Mouse (Mus musculus): Measurements from ENCODE around the gene Scd4.

The Scd4 gene

DNA sequence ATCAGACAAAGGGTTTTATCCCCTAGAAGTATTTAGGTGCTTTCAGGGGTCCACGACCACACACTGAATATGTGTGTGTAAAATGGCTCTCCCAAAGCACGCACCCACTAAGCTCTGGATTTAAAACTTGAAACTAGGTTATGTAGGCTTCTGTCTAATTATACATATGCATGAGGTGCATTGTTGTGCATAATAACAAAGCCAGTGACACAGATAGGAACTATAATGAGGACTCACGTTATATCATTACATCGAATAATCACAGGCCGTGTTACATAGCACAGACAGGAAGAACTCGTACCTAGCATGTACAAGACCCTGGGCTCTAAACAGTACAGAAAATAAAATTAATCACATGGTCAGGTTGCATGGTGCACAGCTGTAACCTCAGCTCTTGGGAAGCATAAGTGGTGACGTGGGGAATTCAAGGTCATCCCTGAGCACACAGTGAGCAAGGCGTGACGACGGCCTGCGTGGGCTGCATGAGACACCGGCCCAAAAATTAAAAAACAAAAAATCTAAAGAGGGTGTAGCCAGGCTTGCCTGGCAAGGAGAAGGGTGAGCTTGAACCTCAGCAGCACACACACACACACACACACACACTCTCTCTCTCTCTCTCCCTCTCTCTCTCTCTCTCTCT lies 49.9 kb downstream of the Scd4 start:
- no peak for DNase-seq

- DNase-seq = no peak
Measured at GRCm38 (mm10) chr19:44385887-44386498, 53.1 kb downstream of the Scd4 start.

GRCm38 (mm10) chr19:44387089-44387671 lies 54.3 kb downstream of the Scd4 start:
- no peak for DNase-seq

DNA sequence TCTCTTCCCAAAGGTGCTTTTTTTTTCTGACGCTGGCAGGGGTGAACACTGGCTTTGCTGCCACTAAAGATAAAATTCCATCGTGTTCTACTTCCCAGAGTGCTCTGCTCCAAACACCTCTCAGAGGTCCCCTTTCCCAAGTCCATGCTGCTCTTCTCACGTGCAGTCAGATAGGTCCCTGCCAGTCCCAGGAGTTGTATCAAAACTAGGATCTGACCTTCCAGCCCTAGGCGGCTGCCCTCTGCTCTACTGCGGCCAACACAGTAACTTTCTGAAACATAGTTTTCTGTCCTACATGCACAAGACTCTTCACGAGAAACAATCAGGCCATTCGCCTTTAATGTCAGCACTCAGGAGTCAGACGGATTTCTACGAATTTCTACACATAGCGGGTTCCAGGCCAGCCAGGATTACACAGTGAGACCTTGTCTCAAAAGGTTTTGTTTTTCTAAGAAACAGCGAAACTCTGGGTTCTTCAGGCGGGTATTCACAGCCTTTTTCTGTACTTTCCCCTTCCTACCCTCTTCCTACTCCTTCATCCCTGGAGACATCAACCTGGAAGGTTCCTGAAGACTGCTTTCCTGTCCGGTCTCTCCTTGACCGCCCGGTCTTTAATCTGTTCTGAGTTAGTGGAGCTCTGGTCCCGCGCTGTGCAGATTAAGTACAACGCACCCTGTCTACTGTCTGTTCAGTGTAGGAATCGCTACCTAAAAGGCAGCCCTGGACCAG lies 55.0 kb downstream of the Scd4 start:
- no peak for DNase-seq

GRCm38 (mm10) chr19:44388475-44389428 lies 55.9 kb downstream of the Scd4 start:
- DNase-seq = peak; percentile 93 to 94

DNA sequence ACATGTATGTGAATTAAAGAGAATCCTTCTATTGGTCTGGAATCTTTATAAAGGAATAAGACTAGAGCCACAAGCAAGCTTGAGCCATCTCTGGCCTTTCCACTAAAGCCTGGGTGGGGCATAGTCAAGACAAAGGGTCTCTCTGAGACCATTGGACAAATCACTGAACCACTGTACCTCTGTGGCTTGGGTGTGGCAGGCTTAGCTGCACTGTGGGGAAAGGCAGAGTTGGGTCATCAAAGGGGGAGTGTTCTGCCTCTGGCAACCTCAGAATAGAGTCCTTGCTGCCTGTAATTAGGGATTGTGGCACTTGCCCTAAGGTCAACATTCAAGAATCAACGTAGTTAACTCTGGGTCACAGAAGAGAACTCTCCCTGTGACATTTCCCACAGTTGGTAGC lies 56.6 kb downstream of the Scd4 start:
- DNase-seq = no peak

DNA sequence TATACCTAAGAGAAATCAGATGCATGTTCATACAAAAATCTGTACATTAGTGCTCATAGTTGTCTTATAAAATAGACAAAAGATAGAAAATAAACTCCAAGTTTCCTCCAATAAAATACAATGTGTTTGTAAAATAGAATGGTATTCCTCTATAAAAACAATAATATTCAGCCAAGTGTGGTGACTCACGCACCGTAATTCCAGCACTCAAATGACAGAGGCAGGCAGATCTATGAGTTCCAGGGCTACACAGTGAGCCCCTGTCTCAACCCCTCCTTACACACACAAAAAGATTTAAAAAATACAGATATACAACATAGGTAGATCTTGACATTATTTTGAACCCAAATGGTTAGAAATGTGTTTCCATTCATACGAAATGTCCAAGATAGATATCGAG lies 59.0 kb downstream of the Scd4 start:
- no peak for DNase-seq

DNA sequence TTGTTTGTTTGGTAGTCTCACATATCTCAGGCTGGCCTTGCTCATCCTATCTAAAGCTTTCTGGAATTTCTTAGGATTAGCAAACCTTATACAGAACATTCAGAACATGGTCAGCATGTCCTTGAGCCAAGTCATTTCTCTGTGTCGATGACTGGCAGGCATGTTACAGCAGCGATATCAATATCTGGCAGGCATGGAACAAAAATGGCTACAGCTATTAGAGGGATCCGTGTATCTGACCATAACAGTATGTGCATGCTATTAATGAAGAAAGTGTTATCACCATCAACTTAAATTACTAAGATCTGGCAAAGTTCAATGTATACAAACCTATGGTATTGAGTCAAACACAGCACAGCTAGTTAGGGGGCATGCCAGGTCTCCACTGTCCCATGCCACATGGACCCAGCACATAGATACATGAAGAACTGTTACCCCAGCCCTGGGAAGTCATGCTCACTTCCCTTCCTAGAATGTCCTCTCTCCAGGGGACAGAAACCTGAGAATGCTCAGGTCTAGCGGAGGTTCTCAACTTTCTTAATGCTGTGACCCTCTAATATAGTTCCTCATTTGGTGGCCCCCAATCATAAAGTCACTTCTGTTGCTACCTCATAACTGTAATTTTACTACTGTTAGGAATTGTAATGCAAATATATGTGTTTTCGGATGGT lies 59.6 kb downstream of the Scd4 start:
- no peak for DNase-seq

GRCm38 (mm10) chr19:44393962-44394422 lies 61.1 kb downstream of the Scd4 start:
- no peak for DNase-seq

DNA sequence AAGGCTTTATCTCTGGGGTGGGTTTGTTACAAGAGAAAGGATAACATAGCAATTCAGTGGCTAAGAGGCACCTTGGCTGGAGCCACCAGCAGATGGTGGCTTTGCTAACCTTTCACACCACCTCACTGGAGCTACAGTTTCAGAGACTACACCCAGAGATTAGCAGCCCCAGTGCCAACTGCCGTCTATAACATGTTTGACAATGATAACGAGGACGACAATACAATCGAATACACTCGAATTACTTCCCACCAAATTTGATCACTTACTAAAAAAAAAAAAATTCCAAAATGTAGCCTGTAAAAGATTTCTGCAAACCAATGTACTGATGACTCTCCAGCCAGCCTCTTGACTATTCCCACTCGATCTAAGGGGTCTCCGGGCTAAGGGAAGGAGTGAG lies 62.1 kb downstream of the Scd4 start:
- DNase-seq = no peak
